11 mouse cellular contexts compared by ENCODE assay signal in the genomic region with DNA sequence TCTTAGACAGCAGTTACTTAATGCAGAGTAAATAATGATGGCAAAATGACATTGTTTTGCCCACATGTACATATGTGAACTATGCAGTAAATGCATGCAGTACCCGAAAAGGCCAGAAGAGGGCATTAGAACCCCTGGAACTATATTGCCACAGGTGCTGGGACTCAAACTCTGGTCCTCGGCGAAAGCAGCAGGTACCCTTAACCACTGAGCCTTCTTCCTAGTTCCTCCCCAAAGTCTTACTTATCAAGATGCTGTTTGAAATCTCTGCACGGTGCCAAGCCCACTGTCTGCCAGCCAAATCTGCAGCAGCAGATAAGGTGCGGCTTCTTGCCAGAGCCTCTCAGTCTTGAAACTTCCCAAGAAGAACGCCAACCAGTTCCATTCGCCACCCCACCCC.
A peak's percentile ranks its signal among the peaks of the same experiment; 100 is the strongest.
DNase-seq lines count a peak whose midpoint lies in the region; ATAC-seq and TF ChIP-seq lines count a peak whose summit lies in the region.
"Had no signal": no experiment of that assay in that cellular context is flagged by ENCODE, and none has a peak within 500 bp of the region (broad histone marks: within the 10 kb centered on the region; RNA-seq: fewer than 3 reads in every experiment).

No protein-coding gene starts in this region.

- no peak for TF ChIP-seq EP300 in heart, adult 2 months (IDR thresholded peaks at IDR 0.05; ENCODE audit: insufficient read depth, low read depth, low read length)

- WGBS in heart, adult 2 months, result 78% methylated on average over 7 of the region's 7 CpGs
- WGBS in intestine, embryonic 15.5 days, result 82% methylated on average over 7 of the region's 7 CpGs

- ATAC-seq in intestine, embryonic 15.5 days, result no peak
- ATAC-seq: activated CD4-positive, CD25-positive, alpha-beta regulatory T cell, adult 4 months had no signal

- no peaks in the 10 kb centered on the region for H3K79me2 ChIP-seq in heart, adult 2 months (replicated peaks; ENCODE audit: control insufficient read depth, insufficient read depth, low read length)

- DNase-seq in heart, adult 2 months, result no peak
- no peak for DNase-seq in heart, adult 8-10 months (ENCODE audit: low spot score)
- DNase-seq in spleen, adult 12 weeks (ENCODE audit: low spot score), result peak; percentile 14
- no peak for DNase-seq in spleen, postnatal 36 days (ENCODE audit: low spot score in 2 of 2)
- peak; percentile 22 for DNase-seq in thymus, postnatal 25 days
- no peak for DNase-seq in kidney, adult 9 months

- no peaks in the 10 kb centered on the region for H3K27me3 ChIP-seq in heart, adult 2 months (ENCODE audit: control insufficient read depth, insufficient read depth, low read length)
- H3K27me3 ChIP-seq in intestine, embryonic 15.5 days (replicated peaks), result no peaks in the 10 kb centered on the region
- H3K27me3 ChIP-seq: embryonic facial prominence, embryonic 12.5 days; heart, embryonic 15.5 days had no signal

- TF ChIP-seq CTCF in heart, adult 2 months (IDR thresholded peaks at IDR 0.05), result peak; percentile 74
- peak; percentile 36; the same call in 1 of the 2 replicates for TF ChIP-seq CTCF in cortical plate, adult 2 months (IDR thresholded peaks at IDR 0.05; ENCODE audit: extremely low read depth, insufficient read depth, low read length)

- peaks cover 10% of the 10 kb centered on the region for H3K4me1 ChIP-seq in heart, adult 2 months (ENCODE audit: control insufficient read depth, insufficient read depth, low read length)
- H3K4me1 ChIP-seq in cortical plate, adult 2 months (ENCODE audit: control insufficient read depth, insufficient read depth, low read length), result no peaks in the 10 kb centered on the region
- no peaks in the 10 kb centered on the region for H3K4me1 ChIP-seq in intestine, embryonic 15.5 days (replicated peaks)

- no peak overlapping the region for H3K4me3 ChIP-seq in heart, adult 2 months
- no peak overlapping the region for H3K4me3 ChIP-seq in cortical plate, adult 2 months (ENCODE audit: insufficient read depth, low read length)
- H3K4me3 ChIP-seq in intestine, embryonic 15.5 days (replicated peaks), result no peak overlapping the region
- H3K4me3 ChIP-seq: embryonic facial prominence, embryonic 12.5 days; heart, embryonic 15.5 days had no signal

- no peak overlapping the region for H3K4me2 ChIP-seq in intestine, embryonic 15.5 days (replicated peaks)
- H3K4me2 ChIP-seq: embryonic facial prominence, embryonic 12.5 days had no signal

- no peak for TF ChIP-seq POLR2A in heart, adult 2 months (IDR thresholded peaks at IDR 0.05; ENCODE audit: insufficient read depth, low read depth, low read length)
- TF ChIP-seq POLR2A in cortical plate, adult 2 months (IDR thresholded peaks at IDR 0.05; ENCODE audit: extremely low read depth, insufficient read depth, low read length), result no peak

- no peak overlapping the region for H3K9ac ChIP-seq in heart, adult 2 months (ENCODE audit: low read depth, low read length)
- H3K9ac ChIP-seq in intestine, embryonic 15.5 days, result no peak overlapping the region
- H3K9ac ChIP-seq: embryonic facial prominence, embryonic 12.5 days; heart, embryonic 15.5 days had no signal

- no peaks in the 10 kb centered on the region for H3K9me3 ChIP-seq in intestine, embryonic 15.5 days
- H3K9me3 ChIP-seq: embryonic facial prominence, embryonic 12.5 days; heart, embryonic 15.5 days had no signal

- no peaks in the 10 kb centered on the region for H3K36me3 ChIP-seq in heart, adult 2 months (ENCODE audit: control insufficient read depth, insufficient read depth, low read length)
- H3K36me3 ChIP-seq in intestine, embryonic 15.5 days, result no peaks in the 10 kb centered on the region
- H3K36me3 ChIP-seq: embryonic facial prominence, embryonic 12.5 days; heart, embryonic 15.5 days had no signal

- H3K27ac ChIP-seq in heart, adult 2 months, result no peak overlapping the region
- H3K27ac ChIP-seq in cortical plate, adult 2 months (ENCODE audit: insufficient read depth, low read length), result no peak overlapping the region
- no peak overlapping the region for H3K27ac ChIP-seq in intestine, embryonic 15.5 days
- H3K27ac ChIP-seq: embryonic facial prominence, embryonic 12.5 days; heart, embryonic 15.5 days had no signal

- intact Hi-C loops in heart, adult 2 months (cut with DNase I), result loop anchor here (10.0 kb wide), 1 partner anchor 790 kb away; no protein-coding TSS in a partner anchor

Comparison
In these comparisons a context has a peak if more than half of its experiments do, and no peak if none do; other contexts are left out.
1. DNase-seq: peak in spleen, adult 12 weeks (single experiment) and thymus, postnatal 25 days (single experiment); none in heart, adult 2 months (0 of 2), heart, adult 8-10 months (single experiment), spleen, postnatal 36 days (0 of 2) and kidney, adult 9 months (single experiment).